In the genomic region with DNA sequence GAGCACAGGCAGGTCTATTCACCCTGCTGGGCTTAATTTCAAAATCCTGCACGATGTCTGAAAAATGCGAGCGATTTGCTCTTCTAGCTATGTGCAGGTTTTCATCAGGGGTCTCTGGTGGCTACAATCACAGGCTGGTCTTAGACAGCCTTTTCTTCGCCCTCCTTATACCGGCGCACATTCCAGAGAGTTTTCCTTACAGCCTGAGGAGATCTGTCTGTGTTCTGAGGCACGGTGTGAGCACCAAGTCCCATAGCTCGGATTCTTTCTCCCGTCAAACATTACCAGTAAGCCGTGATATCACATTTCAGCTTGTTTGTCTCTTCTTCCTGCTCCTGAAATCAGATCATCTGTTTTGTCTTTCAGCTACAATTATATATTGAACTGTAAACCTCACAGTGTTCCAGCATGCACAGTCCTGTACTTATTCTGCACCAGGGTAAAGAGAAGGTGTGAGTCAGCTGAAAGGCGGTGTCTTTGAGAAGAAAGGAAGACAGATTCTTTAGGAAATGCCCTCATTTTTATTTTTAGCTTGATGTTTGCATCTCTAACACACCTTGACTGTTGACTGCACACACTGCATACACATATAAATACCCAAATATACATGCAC, we compare ENCODE assay signal across 13 mouse cellular contexts.
DNase-seq lines count a peak whose midpoint lies in the region; ATAC-seq lines count a peak whose summit lies in the region.
"Had no signal": no experiment of that assay in that cellular context is flagged by ENCODE, and none has a peak within 500 bp of the region (broad histone marks: within the 10 kb centered on the region; RNA-seq: fewer than 3 reads in every experiment).

No protein-coding gene starts in this region.

- 49% methylated on average over 11 of the region's 11 CpGs for WGBS in heart, embryonic 10.5 days
- WGBS in midbrain, embryonic 12.5 days, result 74% methylated on average over 11 of the region's 11 CpGs
- WGBS in midbrain, embryonic 11.5 days, result 72% methylated on average over 11 of the region's 11 CpGs
- WGBS in limb, embryonic 12.5 days, result 58% methylated on average over 11 of the region's 11 CpGs

- no peak overlapping the region for H3K4me2 ChIP-seq in midbrain, embryonic 12.5 days (replicated peaks)
- H3K4me2 ChIP-seq in midbrain, embryonic 11.5 days, result no peak overlapping the region
- peak overlapping the region; percentile 15; the same call in 1 of the 2 replicates for H3K4me2 ChIP-seq in limb, embryonic 12.5 days

- no peak for ATAC-seq in midbrain, embryonic 12.5 days (ENCODE audit: low FRiP score, low read depth)
- no peak for ATAC-seq in midbrain, embryonic 11.5 days (ENCODE audit: low FRiP score)
- ATAC-seq in limb, embryonic 12.5 days (ENCODE audit: insufficient number of reproducible peaks, insufficient read depth, low FRiP score, low TSS enrichment, low read depth), result no peak
- ATAC-seq in megakaryocyte-erythroid progenitor cell, adult 5-6 weeks (replicated peaks; ENCODE audit: low FRiP score, low TSS enrichment, poor library complexity, severe bottlenecking), result no peak
- ATAC-seq: forebrain, embryonic 14.5 days; liver, postnatal 0 days; Patski had no signal

- DNase-seq in heart, embryonic 10.5 days (ENCODE audit: low spot score), result no peak
- DNase-seq in heart, postnatal 14 days, result no peak
- DNase-seq in midbrain, embryonic 11.5 days (ENCODE audit: low spot score, missing footprints), result no peak
- DNase-seq in lung, postnatal 36 days, result no peak
- no peak for DNase-seq in kidney, adult 9 months
- DNase-seq: adrenal gland, postnatal 10 days; cerebellum, adult 2 months; liver, postnatal 0 days had no signal

- H3K9me3 ChIP-seq in heart, embryonic 10.5 days, result no peaks in the 10 kb centered on the region
- no peaks in the 10 kb centered on the region for H3K9me3 ChIP-seq in midbrain, embryonic 12.5 days
- no peaks in the 10 kb centered on the region for H3K9me3 ChIP-seq in midbrain, embryonic 11.5 days (ENCODE audit: control insufficient read depth, low read length)
- no peaks in the 10 kb centered on the region for H3K9me3 ChIP-seq in limb, embryonic 12.5 days

- intact Hi-C loops in heart, postnatal 14 days (cut with DNase I), result no loop called here

- no peaks in the 10 kb centered on the region for H3K36me3 ChIP-seq in heart, embryonic 10.5 days
- no peaks in the 10 kb centered on the region for H3K36me3 ChIP-seq in midbrain, embryonic 12.5 days
- H3K36me3 ChIP-seq in midbrain, embryonic 11.5 days (ENCODE audit: control insufficient read depth, insufficient read depth, low read length), result no peaks in the 10 kb centered on the region
- H3K36me3 ChIP-seq in limb, embryonic 12.5 days, result no peaks in the 10 kb centered on the region

- 0 out of 2 replicates have a peak overlapping the region, but pooled peaks have one; percentile 12 for H3K4me3 ChIP-seq in heart, embryonic 10.5 days
- H3K4me3 ChIP-seq in midbrain, embryonic 12.5 days, result no peak overlapping the region
- no peak overlapping the region for H3K4me3 ChIP-seq in midbrain, embryonic 11.5 days (ENCODE audit: low read depth, low read length)
- no peak overlapping the region for H3K4me3 ChIP-seq in limb, embryonic 12.5 days (replicated peaks)

- H3K27me3 ChIP-seq in heart, embryonic 10.5 days (ENCODE audit: insufficient read depth, poor library complexity, severe bottlenecking), result no peaks in the 10 kb centered on the region
- H3K27me3 ChIP-seq in midbrain, embryonic 12.5 days, result no peaks in the 10 kb centered on the region
- H3K27me3 ChIP-seq in midbrain, embryonic 11.5 days (ENCODE audit: control insufficient read depth, insufficient read depth, low read length), result no peaks in the 10 kb centered on the region
- peaks cover 3% of the 10 kb centered on the region; the same call in 1 of the 2 replicates for H3K27me3 ChIP-seq in limb, embryonic 12.5 days
- H3K27me3 ChIP-seq: Patski had no signal

- peaks cover 7% of the 10 kb centered on the region; the same call in 1 of the 2 replicates for H3K4me1 ChIP-seq in heart, embryonic 10.5 days
- H3K4me1 ChIP-seq in midbrain, embryonic 12.5 days, result no peaks in the 10 kb centered on the region
- H3K4me1 ChIP-seq in midbrain, embryonic 11.5 days (ENCODE audit: control insufficient read depth, insufficient read depth, low read length), result no peaks in the 10 kb centered on the region
- peaks cover 5% of the 10 kb centered on the region for H3K4me1 ChIP-seq in limb, embryonic 12.5 days (replicated peaks)

- H3K27ac ChIP-seq in heart, embryonic 10.5 days, result no peak overlapping the region
- 0 out of 2 replicates have a peak overlapping the region, but pooled peaks have one; percentile 25 for H3K27ac ChIP-seq in midbrain, embryonic 12.5 days (replicated peaks)
- H3K27ac ChIP-seq in midbrain, embryonic 11.5 days (ENCODE audit: low read depth, low read length), result no peak overlapping the region
- H3K27ac ChIP-seq in limb, embryonic 12.5 days, result 0 out of 2 replicates have a peak overlapping the region, but pooled peaks have one; percentile 5

- H3K9ac ChIP-seq in midbrain, embryonic 12.5 days (replicated peaks), result no peak overlapping the region
- H3K9ac ChIP-seq in midbrain, embryonic 11.5 days (ENCODE audit: low read length), result no peak overlapping the region
- no peak overlapping the region for H3K9ac ChIP-seq in limb, embryonic 12.5 days (replicated peaks)
- H3K9ac ChIP-seq: liver, postnatal 0 days had no signal

Comparison
In these comparisons a context has a peak if more than half of its experiments do, and no peak if none do; other contexts are left out.
1. H3K27ac ChIP-seq: peak in midbrain, embryonic 12.5 days (single experiment) and limb, embryonic 12.5 days (single experiment); none in heart, embryonic 10.5 days (single experiment) and midbrain, embryonic 11.5 days (single experiment).